Mouse (Mus musculus) lung, postnatal 0 days (tissue): ENCODE results near the gene Ceacam16. TPM values are rescaled to one million over a fixed set of nuclear protein-coding genes. Genes with fewer than 3 reads are reported as not detected.

Experiments
- ATAC-seq: fragments of 200-750 bp; cut with Nextera tagmentation; 2 replicates; pipeline ENCODE4 v1.8.0; 2017; ENCODE audit warnings: moderate library complexity
- DNase-seq: peaks from one replicate; pipeline ENCODE4 v3.0.0-alpha.2; 2016; ENCODE audit warnings: low spot score
- H3K27ac ChIP-seq: fragments of 300-500 bp; sonication (generic); 2 replicates; pipeline ENCODE4 v1.5.1; 2014; ENCODE audit warnings: antibody characterized with exemption, mild to moderate bottlenecking, low read length, mixed read lengths
- H3K27me3 ChIP-seq: fragments of 300-500 bp; sonication (generic); replicated peaks from 2 replicates; pipeline ENCODE4 v1.6.1; 2014; ENCODE audit warnings: low read length, mixed read lengths; ENCODE audit not compliant: insufficient read depth
- H3K36me3 ChIP-seq: fragments of 300-500 bp; sonication (generic); 2 replicates; pipeline ENCODE4 v1.6.1; 2014; ENCODE audit warnings: low read length, mixed read lengths; ENCODE audit not compliant: insufficient read depth
- H3K4me1 ChIP-seq: fragments of 300-500 bp; sonication (generic); 2 replicates; pipeline ENCODE4 v1.6.1; 2014; ENCODE audit warnings: antibody characterized with exemption, low read depth, low read length, mixed read lengths; ENCODE audit not compliant: insufficient read depth
- H3K4me2 ChIP-seq: fragments of 300-500 bp; sonication (generic); replicated peaks from 2 replicates; pipeline ENCODE4 v1.6.1; 2014; ENCODE audit warnings: low read depth, mild to moderate bottlenecking, low read length, moderate library complexity, mixed read lengths
- H3K4me3 ChIP-seq: fragments of 300-500 bp; sonication (generic); 2 replicates; pipeline ENCODE4 v1.5.1; 2014; ENCODE audit warnings: low read depth, low read length
- H3K9ac ChIP-seq: fragments of 300-500 bp; sonication (generic); replicated peaks from 2 replicates; pipeline ENCODE4 v1.6.1; 2014; ENCODE audit warnings: low read depth, mild to moderate bottlenecking
- H3K9me3 ChIP-seq: fragments of 300-500 bp; sonication (generic); 2 replicates; pipeline ENCODE4 v1.6.1; 2016; ENCODE audit warnings: low read length, mixed read lengths
- CTCF ChIP-seq: IDR thresholded peaks from 2 replicates; pipeline ENCODE4 v1.5.1; 2016; ENCODE audit warnings: antibody characterized with exemption, mild to moderate bottlenecking
- EP300 ChIP-seq: IDR thresholded peaks from 2 replicates; pipeline ENCODE4 v1.6.1; 2016; ENCODE audit warnings: antibody characterized with exemption, mild to moderate bottlenecking, control low read depth
- WGBS: fragments of 180-500 bp; shearing (Covaris S2); extraction: QIAGEN DNeasy Blood & Tissue Kit; methylation state at CpG from one replicate; pipeline ENCODE4 v1.1.7; 2014; 5-methylcytosine and 5-hydroxymethylcytosine counted together
- polyA plus RNA-seq: library from polyadenylated mRNA; unstranded; fragments of >200 nt; fragmentation: Nextera tagmentation; extraction: Ambion mirVana; gene quantifications from 2 replicates; pipeline ENCODE4 v1.2.1, GENCODE M21; 2015

The Ceacam16 gene
- polyA plus RNA-seq, 1 experiment from 2014 or later: 0.18 TPM

DNA sequence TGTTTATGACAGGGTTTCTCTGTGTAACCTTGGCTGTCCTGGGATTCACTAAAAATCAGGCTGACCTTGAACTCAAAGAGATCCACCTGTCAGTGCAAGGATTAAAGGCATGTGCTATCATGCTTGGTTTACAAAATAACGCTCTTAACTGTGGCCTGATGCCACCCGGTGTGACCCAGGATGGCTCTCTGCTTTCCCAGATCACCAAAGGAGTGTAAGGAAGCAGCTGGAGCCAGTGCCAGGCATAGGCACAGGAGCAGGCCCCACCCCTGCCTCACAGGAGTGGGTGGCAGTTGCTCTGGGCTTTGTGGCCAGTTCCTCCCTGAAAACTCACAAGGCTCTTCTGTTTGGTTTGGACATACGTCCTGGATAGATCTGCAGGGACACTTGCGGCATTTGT lies 20.7 kb downstream of the Ceacam16 start:
- no peak overlapping the region for H3K4me3 ChIP-seq
- no peak for ATAC-seq
- H3K9me3 ChIP-seq: no peaks in the 10 kb centered on the region
- DNase-seq: no peak
- no peaks in the 10 kb centered on the region for H3K36me3 ChIP-seq
- H3K27ac ChIP-seq: no peak overlapping the region
- no peak overlapping the region for H3K4me2 ChIP-seq
- H3K4me1 ChIP-seq: no peaks in the 10 kb centered on the region; the same call in 1 of the 2 replicates
- WGBS: 74% methylated on average over 4 of the region's 4 CpGs
- H3K9ac ChIP-seq: no peak overlapping the region
- H3K27me3 ChIP-seq: no peaks in the 10 kb centered on the region
- TF ChIP-seq CTCF (no peak), EP300 (no peak)

DNA sequence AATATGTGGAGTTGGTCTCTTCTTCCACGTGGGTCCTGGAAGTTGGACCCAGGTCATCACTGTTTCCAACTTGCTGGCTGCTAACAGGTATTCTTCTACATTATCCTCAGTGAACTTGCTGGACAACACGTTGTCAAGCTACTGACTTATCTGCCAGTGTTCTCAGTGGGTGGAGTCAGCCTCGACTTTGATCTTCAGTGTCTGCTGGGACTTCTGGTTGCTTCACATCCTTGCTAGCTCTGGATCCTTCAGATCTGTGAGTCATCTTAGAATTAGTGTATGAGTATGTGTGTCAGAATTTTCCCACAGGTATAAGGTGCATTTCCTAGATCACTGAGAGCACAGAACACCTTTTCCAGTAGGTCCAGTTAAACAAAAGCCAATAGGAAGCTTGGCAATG lies 24.3 kb downstream of the Ceacam16 start:
- no peak overlapping the region for H3K9ac ChIP-seq
- DNase-seq (no peak), ATAC-seq (no peak)
- TF ChIP-seq EP300 (no peak), CTCF (no peak)
- no peak overlapping the region for H3K4me3 ChIP-seq
- no peak overlapping the region for H3K27ac ChIP-seq
- no peaks in the 10 kb centered on the region for H3K36me3 ChIP-seq
- 44% methylated on average over 3 of the region's 3 CpGs for WGBS
- no peak overlapping the region for H3K4me2 ChIP-seq
- no peaks in the 10 kb centered on the region for H3K9me3 ChIP-seq
- H3K4me1 ChIP-seq: no peaks in the 10 kb centered on the region
- no peaks in the 10 kb centered on the region for H3K27me3 ChIP-seq

DNA sequence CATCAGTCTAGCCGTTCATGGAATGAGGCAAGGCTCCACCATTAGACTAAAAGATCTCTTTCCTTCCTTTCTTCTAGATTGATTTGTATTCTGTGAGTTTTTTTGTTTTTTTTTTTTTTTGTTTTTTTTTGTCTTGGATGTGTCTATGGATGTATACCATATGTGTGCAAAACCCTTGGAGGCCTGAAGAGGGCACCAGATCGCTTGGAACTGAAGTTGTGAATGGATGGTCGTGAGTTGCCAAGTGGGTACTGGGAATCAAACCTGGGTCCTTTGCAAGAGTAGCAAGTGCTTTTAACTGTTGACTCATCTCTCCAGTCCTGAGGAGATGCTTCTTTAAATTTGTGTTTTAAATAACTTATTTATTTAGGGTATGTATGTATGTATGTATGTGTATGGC lies 27.0 kb downstream of the Ceacam16 start:
- H3K4me1 ChIP-seq: peaks cover 15% of the 10 kb centered on the region
- H3K4me2 ChIP-seq: no peak overlapping the region
- H3K27ac ChIP-seq: no peak overlapping the region
- no peak overlapping the region for H3K4me3 ChIP-seq
- DNase-seq (no peak), ATAC-seq (no peak)
- H3K9me3 ChIP-seq: no peaks in the 10 kb centered on the region
- 56% methylated on average over 3 of the region's 3 CpGs for WGBS
- H3K36me3 ChIP-seq: no peaks in the 10 kb centered on the region
- TF ChIP-seq EP300: no peak
- TF ChIP-seq CTCF: peak; percentile 37; the same call in 1 of the 2 replicates
- H3K9ac ChIP-seq: no peak overlapping the region
- no peaks in the 10 kb centered on the region for H3K27me3 ChIP-seq

DNA sequence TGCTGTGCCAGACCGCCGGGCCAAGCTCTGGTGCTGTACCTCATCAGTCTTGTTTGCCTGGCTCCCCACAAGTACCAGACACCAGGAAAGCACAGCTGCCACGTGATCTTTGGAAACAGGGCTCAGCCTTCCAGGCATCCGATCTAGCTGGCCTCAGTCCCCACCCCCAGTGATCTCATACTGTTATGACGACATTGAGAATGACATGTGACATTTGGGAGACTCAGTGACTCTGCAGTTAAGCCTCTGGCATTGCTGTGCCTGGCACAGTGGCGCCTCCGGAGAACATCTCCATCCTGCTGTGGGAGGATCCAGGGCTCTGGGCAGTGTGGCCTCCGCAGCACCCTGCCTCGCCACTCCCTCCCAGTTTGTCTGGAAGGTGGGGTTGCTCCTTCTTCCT lies 29.3 kb downstream of the Ceacam16 start:
- TF ChIP-seq CTCF: no peak
- TF ChIP-seq EP300: no peak; the same call in 1 of the 2 replicates
- Histone ChIP-seq H3K4me3 (no peak overlapping the region), H3K9ac (no peak overlapping the region), H3K36me3 (no peaks in the 10 kb centered on the region), H3K27ac (peak overlapping the region; percentile 27), H3K4me2 (no peak overlapping the region), H3K4me1 (peaks cover 15% of the 10 kb centered on the region), H3K27me3 (no peaks in the 10 kb centered on the region), H3K9me3 (no peaks in the 10 kb centered on the region)
- ATAC-seq (peak; percentile 67), DNase-seq (peak; percentile 83)
- 33% methylated on average over 9 of the region's 9 CpGs for WGBS

DNA sequence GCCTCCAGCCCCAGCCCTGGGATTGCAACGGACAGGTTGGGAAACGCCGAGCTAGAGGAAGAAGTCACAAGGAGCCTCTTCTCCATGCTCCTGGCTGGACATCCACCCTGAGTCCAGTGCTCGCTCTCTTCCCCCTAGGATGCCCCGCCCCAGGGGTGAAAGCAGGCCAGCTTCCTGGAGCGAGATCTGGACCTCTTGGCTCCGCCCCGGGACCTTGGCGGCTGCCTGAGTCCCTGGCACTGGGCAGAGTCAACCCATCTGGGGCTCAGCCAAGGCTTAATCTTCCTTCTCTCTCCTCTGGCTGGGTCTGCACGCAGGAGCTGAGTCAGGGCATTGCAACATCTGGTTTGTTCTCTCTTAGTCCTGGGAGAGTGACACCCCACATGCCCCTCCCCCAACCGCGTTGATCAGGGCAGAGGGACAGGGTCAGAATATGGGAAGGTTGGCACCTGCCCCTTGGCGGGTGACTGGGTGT lies 30.4 kb downstream of the Ceacam16 start:
- Histone ChIP-seq H3K4me1 (peaks cover 15% of the 10 kb centered on the region), H3K36me3 (no peaks in the 10 kb centered on the region), H3K4me2 (peak overlapping the region; percentile 32), H3K27ac (peak overlapping the region; percentile 47), H3K9ac (no peak overlapping the region), H3K9me3 (no peaks in the 10 kb centered on the region), H3K4me3 (no peak overlapping the region), H3K27me3 (no peaks in the 10 kb centered on the region)
- peak; percentile 80 for TF ChIP-seq EP300
- no peak for TF ChIP-seq CTCF
- WGBS: 9% methylated on average over 13 of the region's 13 CpGs
- ATAC-seq: peak; percentile 95
- DNase-seq: peak; percentile 97

DNA sequence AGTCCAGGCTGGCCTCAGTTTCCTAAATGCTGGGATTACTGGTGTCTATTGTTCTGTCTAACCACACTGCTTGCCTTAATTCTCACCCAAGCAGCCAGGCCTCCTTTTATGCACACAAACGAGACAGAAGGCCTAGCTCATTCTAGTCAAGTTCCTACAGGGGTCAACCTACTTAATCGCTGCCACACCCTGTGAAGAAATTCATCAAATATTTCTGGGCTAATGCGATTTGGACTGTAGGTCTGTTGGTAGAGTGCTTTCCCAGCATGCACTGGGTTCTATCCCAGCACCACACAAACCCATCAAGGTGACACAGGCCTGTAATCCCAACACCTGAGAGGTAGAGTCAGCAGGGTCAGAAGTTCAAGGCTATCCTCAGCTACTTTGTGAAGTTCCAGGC lies 31.4 kb downstream of the Ceacam16 start:
- ATAC-seq: no peak
- Histone ChIP-seq H3K27me3 (no peaks in the 10 kb centered on the region), H3K27ac (no peak overlapping the region), H3K9ac (no peak overlapping the region), H3K4me1 (peaks cover 17% of the 10 kb centered on the region), H3K9me3 (no peaks in the 10 kb centered on the region), H3K36me3 (no peaks in the 10 kb centered on the region), H3K4me2 (no peak overlapping the region), H3K4me3 (no peak overlapping the region)
- WGBS: 58% methylated on average over 3 of the region's 3 CpGs
- no peak for DNase-seq
- TF ChIP-seq CTCF (no peak), EP300 (no peak)

DNA sequence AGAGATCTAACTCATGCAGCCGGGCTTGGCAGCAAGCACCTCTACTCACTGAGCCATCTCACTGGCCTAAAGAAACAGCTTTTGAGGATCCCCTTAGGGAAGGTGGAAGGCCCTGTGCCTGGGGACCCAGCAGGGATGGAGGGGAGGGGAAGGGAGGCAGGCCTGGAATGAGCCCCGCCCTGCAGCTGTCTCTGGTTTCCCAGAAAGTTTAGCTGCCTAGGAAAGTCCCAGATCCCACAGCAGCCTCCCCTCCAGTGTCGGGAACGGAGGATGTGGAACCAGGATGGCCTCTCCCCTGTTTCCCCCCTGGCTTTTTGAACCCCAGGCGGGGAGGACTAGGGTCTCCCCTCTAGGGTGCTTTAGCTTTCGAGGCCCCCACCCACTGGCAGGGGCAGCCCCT lies 34.3 kb downstream of the Ceacam16 start:
- ATAC-seq (no peak), DNase-seq (no peak)
- Histone ChIP-seq H3K4me2 (no peak overlapping the region), H3K36me3 (no peaks in the 10 kb centered on the region), H3K4me1 (peaks cover 34% of the 10 kb centered on the region), H3K9ac (no peak overlapping the region), H3K27ac (no peak overlapping the region), H3K27me3 (no peaks in the 10 kb centered on the region), H3K4me3 (no peak overlapping the region), H3K9me3 (no peaks in the 10 kb centered on the region)
- WGBS: 41% methylated on average over 6 of the region's 6 CpGs
- TF ChIP-seq CTCF: no peak
- TF ChIP-seq EP300: no peak
